Mouse (Mus musculus) adrenal gland, postnatal 36 days (tissue): ENCODE measurements at regions not wholly inside any gene's neighbourhood (a gene's known extent, or its start where the extent isn't known, plus 50 kb on each side); places are given as distances from the start of the nearest gene placed in this dataset.
A peak's percentile ranks its signal among the peaks of the same experiment; 100 is the strongest.
"Not testable (repeated sequence)": the region's sequence is repeated elsewhere in the genome, so short reads cannot be mapped to it uniquely, and the experiment has no call there.

ENCODE experiments used
- DNase-seq, 2 experiments: peaks; one replicate each; pipeline ENCODE4 v3.0.0; 2021; ENCODE audit warnings: mixed read lengths in 1 of 2

- DNase-seq = no peak
These were observed 147.0 kb upstream of the Dlgap1 start for GRCm38 (mm10) chr17:69821901-69822300.

- no peak for DNase-seq
These were observed 146.0 kb upstream of the Dlgap1 start for GRCm38 (mm10) chr17:69822921-69823320.

GRCm38 (mm10) chr17:69841308-69841707 lies 127.6 kb upstream of the Dlgap1 start:
- no peak for DNase-seq

GRCm38 (mm10) chr17:69848306-69848705 lies 120.6 kb upstream of the Dlgap1 start:
- DNase-seq = peak in 1 of 2 experiments; percentile 20

GRCm38 (mm10) chr17:69850075-69850474 lies 118.8 kb upstream of the Dlgap1 start:
- DNase-seq = peak in 1 of 2 experiments; percentile 3

GRCm38 (mm10) chr17:69879958-69880357 lies 88.9 kb upstream of the Dlgap1 start:
- DNase-seq = not testable (repeated sequence)

- DNase-seq = no peak
These were observed 74.9 kb upstream of the Dlgap1 start for GRCm38 (mm10) chr17:69893980-69894379.
